Mouse (Mus musculus): Measurements from ENCODE around the gene Bcor. TPM values are rescaled to one million over a fixed set of nuclear protein-coding genes. Genes with fewer than 3 reads are reported as not detected.

Gene Bcor
- 10 to 100 TPM; 20.8 to 20.9 TPM for total RNA-seq (2021)
- long read RNA-seq, full-length matches to known transcripts, result 8 of 34 reads
- long read RNA-seq, partial matches to known transcripts, result 14 of 34 reads
- long read RNA-seq, other reads (novel, unspliced or antisense), result 12 of 34 reads

DNA sequence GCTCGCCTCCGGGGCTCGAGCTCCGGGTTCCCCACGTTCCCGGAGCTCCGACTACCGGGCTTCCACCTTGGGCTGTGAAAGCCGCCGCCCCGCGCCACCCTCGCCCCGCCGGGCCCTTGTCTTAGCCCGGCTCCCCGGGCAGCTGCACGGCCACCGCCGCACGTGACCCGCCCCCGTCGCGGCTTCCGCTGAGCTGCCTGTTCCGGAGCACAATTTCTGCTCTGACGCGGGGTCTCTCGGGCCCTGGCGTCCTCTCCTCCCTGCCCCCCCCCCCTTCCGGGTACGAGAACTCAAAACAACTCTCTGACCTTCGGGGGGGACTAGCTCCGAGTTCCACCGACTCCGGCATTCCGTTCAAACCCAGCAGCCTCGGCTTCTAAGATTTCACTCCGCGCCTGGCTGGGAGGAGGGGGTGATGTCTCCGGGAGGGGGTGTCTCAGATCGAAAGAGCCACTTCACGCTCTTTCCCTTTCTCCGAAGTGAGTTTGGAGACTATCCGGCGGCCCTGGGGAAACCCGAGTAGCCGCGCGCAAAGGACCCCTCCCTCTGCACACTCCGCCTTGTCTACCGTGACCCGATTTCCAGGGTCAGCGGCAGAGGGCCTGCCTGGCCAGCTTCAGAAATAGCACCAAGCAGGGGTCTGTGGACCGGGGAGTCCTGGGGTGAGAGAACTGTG lies at the start of gene Bcor:
TSS of gene Bcor (minus strand) at position 375 of the 676 bp plus-strand sequence.
- peak in 1 of 2 experiments; percentile 23 for DNase-seq (ENCODE audit: low spot score in 2 of 2)

DNA sequence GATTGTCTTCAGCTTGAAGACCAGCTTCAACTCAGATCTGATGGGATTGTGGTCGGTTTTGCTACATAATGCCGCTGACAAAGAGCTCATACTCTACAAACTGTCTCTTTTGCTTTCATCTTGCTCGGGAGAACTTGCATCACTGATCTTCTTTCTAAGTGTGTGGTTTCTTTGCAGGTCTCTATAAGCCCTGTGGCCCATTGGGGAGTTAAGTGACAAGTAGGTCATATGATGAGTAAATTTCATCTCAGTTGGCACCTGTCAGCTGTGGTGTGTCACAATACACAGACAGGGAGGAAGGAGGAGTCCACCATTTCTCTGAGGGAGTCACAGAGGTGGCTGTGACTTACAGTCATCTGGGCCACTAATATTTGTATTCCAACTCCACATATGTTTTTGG lies 42.8 kb upstream of the Bcor start:
- DNase-seq (ENCODE audit: low spot score in 2 of 2), result no peak

GRCm38 (mm10) chrX:12201111-12201510 lies 41.0 kb upstream of the Bcor start:
- no peak for DNase-seq (ENCODE audit: low spot score in 2 of 2)

GRCm38 (mm10) chrX:12195234-12195919 lies 35.2 kb upstream of the Bcor start:
- DNase-seq (ENCODE audit: low spot score in 2 of 2), result no peak

- DNase-seq (ENCODE audit: low spot score in 2 of 2), result no peak
Observed at GRCm38 (mm10) chrX:12192343-12192742, 32.2 kb upstream of the Bcor start.

GRCm38 (mm10) chrX:12189511-12189910 lies 29.4 kb upstream of the Bcor start:
- no peak for DNase-seq (ENCODE audit: low spot score in 2 of 2)

DNA sequence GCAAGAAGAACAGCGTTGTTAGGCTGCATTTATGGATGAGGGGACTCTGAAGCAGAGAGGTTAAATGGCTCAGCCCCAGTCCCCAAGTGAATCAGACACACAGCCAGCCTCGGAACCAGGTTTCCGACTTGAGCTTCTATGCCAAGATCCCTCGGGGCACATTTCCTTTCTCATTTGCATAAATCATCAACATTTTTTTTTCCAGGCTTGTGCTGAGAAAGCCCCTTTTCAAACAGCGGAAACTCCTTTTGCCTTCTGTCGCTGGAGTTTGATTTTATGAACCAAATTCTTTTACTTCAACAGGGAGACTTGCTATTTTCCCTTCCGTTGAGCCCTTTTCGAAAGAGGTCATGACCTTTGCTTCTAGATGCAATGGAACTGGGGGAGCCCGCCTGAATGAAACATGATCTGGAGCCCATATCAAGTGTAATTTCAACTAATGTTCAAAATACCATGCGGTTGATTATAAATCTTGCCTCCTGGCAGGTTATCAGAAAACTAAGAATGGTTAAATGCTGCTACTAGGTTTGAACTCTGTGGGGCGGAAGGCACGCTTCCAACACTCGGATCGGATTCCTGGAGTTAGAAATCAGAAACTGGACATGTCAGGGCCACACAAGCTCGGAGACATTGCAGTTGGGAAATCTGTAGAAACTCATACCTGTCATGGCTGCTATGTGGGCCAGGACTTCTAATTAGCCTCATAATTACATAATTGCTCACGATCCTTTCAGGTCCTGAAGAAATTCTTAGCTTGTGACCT lies 15.2 kb upstream of the Bcor start:
- no peak for DNase-seq (ENCODE audit: low spot score in 2 of 2)

DNA sequence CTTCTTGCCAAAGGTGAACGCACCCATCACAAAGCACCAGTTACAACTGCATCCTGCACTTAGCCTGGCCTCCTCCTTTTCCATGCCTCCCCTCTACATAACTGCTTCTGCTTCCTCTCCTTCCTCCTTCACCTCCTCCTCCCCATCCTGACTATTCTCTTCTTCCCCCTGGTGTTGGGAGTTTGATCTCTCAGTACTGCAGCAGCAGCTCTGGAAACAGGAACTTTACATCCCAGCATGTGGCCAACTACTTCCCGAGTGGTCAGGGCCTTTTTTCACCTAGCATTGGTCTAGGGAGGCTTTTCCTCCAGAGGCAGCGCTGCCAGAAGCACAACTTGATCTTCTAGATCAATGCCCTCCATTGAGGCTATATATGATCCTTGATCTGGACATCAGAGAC lies 10.0 kb upstream of the Bcor start:
- DNase-seq (ENCODE audit: low spot score in 2 of 2), result no peak

DNA sequence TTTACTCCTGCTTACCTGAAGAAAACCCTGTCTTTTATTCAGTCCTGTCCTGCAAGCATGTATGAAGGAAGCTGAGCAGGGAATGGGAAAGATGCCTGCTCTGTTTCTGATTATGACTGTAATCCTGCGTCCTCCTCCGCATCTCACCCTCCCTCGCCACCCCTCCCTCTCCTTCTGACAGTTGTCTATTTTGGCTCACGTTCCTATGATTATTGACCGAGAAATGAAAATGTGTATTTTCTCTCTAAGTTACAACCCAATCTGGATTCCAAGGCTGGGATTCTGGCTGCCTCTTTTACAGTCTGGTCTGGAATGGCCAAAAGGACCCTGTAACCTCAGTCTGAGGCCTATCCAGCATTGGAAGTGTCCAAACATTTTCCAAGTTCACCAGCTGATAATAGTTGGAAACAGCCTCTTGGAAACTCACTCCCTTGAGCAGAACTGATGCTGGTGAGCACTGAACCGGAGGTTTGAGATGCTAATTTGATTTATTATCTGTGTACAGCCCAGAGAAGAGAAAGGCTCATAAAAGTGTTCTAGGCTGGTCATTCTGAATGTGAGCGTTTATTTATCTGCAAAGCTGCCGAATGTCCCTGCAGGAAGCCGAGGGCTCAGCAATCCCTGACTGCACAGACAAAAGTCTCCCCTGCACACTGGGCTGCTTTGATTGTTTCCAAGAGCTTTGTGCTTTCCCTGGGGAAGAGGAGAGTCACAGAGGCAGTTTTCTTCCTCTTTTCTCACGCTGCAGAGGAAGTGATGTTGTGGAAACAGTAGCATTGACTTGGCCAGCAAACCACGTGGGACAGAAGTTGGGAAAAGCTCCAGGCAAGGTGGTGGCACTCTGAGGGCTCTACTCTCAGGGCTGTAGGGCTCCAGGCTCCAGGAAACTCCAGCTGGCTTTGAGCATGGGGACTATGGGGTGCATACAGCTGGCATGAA lies 4.7 kb upstream of the Bcor start:
- peak in 1 of 2 experiments; percentile 44 for DNase-seq (ENCODE audit: low spot score in 2 of 2)

GRCm38 (mm10) chrX:12159534-12159881 lies 647 bp downstream of the Bcor start:
- peak in 1 of 2 experiments; percentile 29 for DNase-seq (ENCODE audit: low spot score in 2 of 2)

- peak in 1 of 2 experiments; percentile 18 for DNase-seq (ENCODE audit: low spot score in 2 of 2)
Observed at GRCm38 (mm10) chrX:12158821-12159533, 1.2 kb downstream of the Bcor start.

- DNase-seq (ENCODE audit: low spot score in 2 of 2), result peak; percentile 7 to 25
Observed at GRCm38 (mm10) chrX:12158244-12158820, 1.8 kb downstream of the Bcor start.

- peak in 1 of 2 experiments; percentile 51 for DNase-seq (ENCODE audit: low spot score in 2 of 2)
Observed at GRCm38 (mm10) chrX:12157331-12157930, 2.7 kb downstream of the Bcor start.

- DNase-seq (ENCODE audit: low spot score in 2 of 2), result peak in 1 of 2 experiments; percentile 14
Observed at GRCm38 (mm10) chrX:12155842-12156291, 4.3 kb downstream of the Bcor start.

DNA sequence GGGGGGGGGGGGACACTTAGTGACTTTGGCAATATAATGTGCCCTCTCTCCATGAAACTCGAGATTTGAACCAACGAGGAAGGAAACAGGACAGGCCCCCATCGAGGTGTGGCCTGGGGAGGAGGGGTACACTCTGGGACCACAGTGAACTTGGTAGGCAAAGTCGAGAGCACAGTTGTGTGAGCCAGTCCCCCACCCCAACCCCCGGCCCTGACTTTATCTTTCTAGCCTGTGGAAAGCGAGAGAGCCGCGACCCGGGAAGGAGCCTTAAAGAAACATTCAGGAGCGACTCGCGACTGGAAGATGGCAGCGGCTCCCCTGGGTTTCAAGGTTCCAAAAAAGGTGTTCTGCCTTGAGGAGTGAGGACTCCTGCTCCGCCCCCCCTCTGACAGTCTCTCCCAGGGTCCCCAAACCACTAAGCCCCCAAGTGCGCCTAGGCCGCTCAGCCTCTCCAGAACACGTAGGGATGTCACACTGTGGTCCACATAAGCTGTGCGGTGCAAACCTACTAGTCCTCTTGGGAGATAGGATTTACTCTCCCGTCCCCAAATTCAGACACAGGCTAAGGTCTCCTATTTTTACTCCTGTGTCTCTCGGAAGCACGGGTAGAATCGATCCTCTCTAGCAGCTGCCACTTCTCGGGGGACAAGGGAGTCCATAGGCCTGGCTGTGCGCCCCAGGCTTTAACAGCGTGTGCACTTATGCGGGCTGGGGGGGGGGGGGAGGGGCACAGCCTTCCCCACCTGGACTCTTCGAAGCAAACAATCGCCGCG lies 4.9 kb downstream of the Bcor start:
- DNase-seq (ENCODE audit: low spot score in 2 of 2), result no peak

GRCm38 (mm10) chrX:12153141-12154095 lies 6.7 kb downstream of the Bcor start:
- DNase-seq (ENCODE audit: low spot score in 2 of 2), result no peak
